Comparison of ENCODE assay signal across 32 mouse cellular contexts in genomic region chrX:141875135-141875534, GRCm38 (mm10). TPM values are rescaled to one million over a fixed set of nuclear protein-coding genes. Genes with fewer than 3 reads are reported as not detected.
"Had no signal": no experiment of that assay in that cellular context is flagged by ENCODE, and none has a peak within 500 bp of the region (broad histone marks: within the 10 kb centered on the region; RNA-seq: fewer than 3 reads in every experiment).

Gm15294 (minus strand) TSS chrX:141875235.

- H3K27me3 ChIP-seq: embryonic facial prominence, embryonic 12.5 days; embryonic facial prominence, embryonic 15.5 days; forebrain, embryonic 13.5 days; forebrain, embryonic 15.5 days had no signal

- H3K4me3 ChIP-seq: embryonic facial prominence, embryonic 10.5 days; embryonic facial prominence, embryonic 12.5 days; embryonic facial prominence, embryonic 13.5 days; embryonic facial prominence, embryonic 15.5 days; erythroblast, embryonic 14.5 days; forebrain, embryonic 10.5 days; forebrain, embryonic 12.5 days; forebrain, embryonic 13.5 days; forebrain, embryonic 15.5 days; gastrocnemius, adult 2 months; heart, adult 2 months had no signal

- H3K4me1 ChIP-seq: embryonic facial prominence, embryonic 10.5 days; embryonic facial prominence, embryonic 12.5 days; embryonic facial prominence, embryonic 13.5 days; embryonic facial prominence, embryonic 15.5 days; forebrain, embryonic 12.5 days; forebrain, embryonic 13.5 days; forebrain, embryonic 15.5 days had no signal

- H3K27ac ChIP-seq: embryonic facial prominence, embryonic 10.5 days; embryonic facial prominence, embryonic 12.5 days; embryonic facial prominence, embryonic 13.5 days; embryonic facial prominence, embryonic 15.5 days; forebrain, embryonic 10.5 days; forebrain, embryonic 12.5 days; forebrain, embryonic 13.5 days; forebrain, embryonic 15.5 days; gastrocnemius, adult 2 months; heart, adult 2 months had no signal

- H3K36me3 ChIP-seq: embryonic facial prominence, embryonic 10.5 days; embryonic facial prominence, embryonic 12.5 days; embryonic facial prominence, embryonic 13.5 days; embryonic facial prominence, embryonic 15.5 days; forebrain, embryonic 10.5 days; forebrain, embryonic 12.5 days; forebrain, embryonic 15.5 days had no signal

- DNase-seq: cerebellum, adult 8-10 months; cerebellum, adult 9-10 months; cerebellum, adult 9-11 months; cerebellum, postnatal 10 days; cerebellum, postnatal 14 days; cerebellum, postnatal 25 days; cerebellum, postnatal 36 days; embryo, embryonic 11 days; forebrain, postnatal 0 days; gastrocnemius, adult 2 months; gastrocnemius, postnatal 10 days; gastrocnemius, postnatal 14 days; gastrocnemius, postnatal 25 days; gastrocnemius, postnatal 36 days; heart, adult 18-20 months; heart, adult 2 months had no signal

RNA-seq across cellular contexts. Expression of gene Gm15294, which starts in this region (rescaled TPM):
- polyA plus RNA-seq: cortical plate, adult 2 months; embryonic facial prominence, embryonic 11.5 days; embryonic facial prominence, embryonic 12.5 days; embryonic facial prominence, embryonic 13.5 days; embryonic facial prominence, embryonic 15.5 days; erythroblast, embryonic 14.5 days; forebrain, embryonic 11.5 days; forebrain, embryonic 12.5 days; forebrain, embryonic 13.5 days; forebrain, embryonic 14.5 days; forebrain, embryonic 15.5 days; forebrain, embryonic 16.5 days; forebrain, postnatal 0 days; frontal cortex, adult 2 months; gonadal fat pad, adult 2 months; heart, adult 2 months had no signal
